Mouse (Mus musculus): ENCODE results near the gene Ss18l1.

- TF ChIP-seq CTCF (IDR thresholded peaks at IDR 0.05 in 2 of 3, conservative IDR thresholded peaks at IDR 0.05 in 1 of 3; ENCODE audit: control insufficient read depth in 1 of 3, insufficient read depth in 1 of 3, low read depth in 2 of 3, low read length in 3 of 3, poor library complexity in 1 of 3, severe bottlenecking in 1 of 3): no peak
- no peak for TF ChIP-seq POLR2AphosphoS5 (IDR thresholded peaks at IDR 0.05; ENCODE audit: borderline replicate concordance, low read depth, low read length)
- TF ChIP-seq EP300 (IDR thresholded peaks at IDR 0.05; ENCODE audit: low read depth in 1 of 2, low read length in 2 of 2): no peak
- no peak for TF ChIP-seq GATA1 (IDR thresholded peaks at IDR 0.05; ENCODE audit: low read depth, low read length)
- TF ChIP-seq CHD1 (IDR thresholded peaks at IDR 0.05; ENCODE audit: low read depth, low read length): no peak
- TF ChIP-seq MAX (IDR thresholded peaks at IDR 0.05; ENCODE audit: low read length): no peak
- TF ChIP-seq BHLHE40 (IDR thresholded peaks at IDR 0.05; ENCODE audit: borderline replicate concordance, low read depth, low read length): no peak
Observed at GRCm38 (mm10) chr2:180072886-180073285, 30.6 kb downstream of the Ss18l1 start.

All from MEL (cell line).